9 mouse cellular contexts compared by ENCODE assay signal in the genomic region with DNA sequence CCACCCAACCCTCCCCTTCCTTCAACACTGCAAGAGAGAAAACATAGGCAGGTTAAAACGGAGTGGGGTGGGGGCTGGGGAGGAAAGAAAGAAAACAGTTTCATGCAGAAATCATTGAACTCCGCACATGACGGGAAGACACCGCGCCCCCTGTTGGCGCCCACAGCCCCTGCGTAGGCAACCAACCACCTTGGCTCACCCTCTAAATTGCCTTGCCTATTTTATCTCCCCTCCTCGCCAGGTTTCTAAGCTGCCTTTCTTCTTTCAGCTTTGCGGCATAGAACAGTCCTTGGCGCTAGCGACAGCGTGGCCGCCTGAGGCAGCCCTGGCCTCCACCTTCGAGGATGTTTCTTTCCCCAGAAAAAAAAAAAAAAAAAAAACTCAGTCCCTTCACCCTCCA.
DNase-seq lines count a peak whose midpoint lies in the region; ATAC-seq lines count a peak whose summit lies in the region.
"Had no signal": no experiment of that assay in that cellular context is flagged by ENCODE, and none has a peak within 500 bp of the region (broad histone marks: within the 10 kb centered on the region; RNA-seq: fewer than 3 reads in every experiment).

No protein-coding gene starts in this region.

- no peak overlapping the region for H3K9ac ChIP-seq in heart, embryonic 11.5 days (ENCODE audit: low read depth, low read length)
- H3K9ac ChIP-seq in kidney, embryonic 16.5 days (replicated peaks; ENCODE audit: low read length) = no peak overlapping the region
- no peak overlapping the region for H3K9ac ChIP-seq in liver, embryonic 15.5 days
- no peak overlapping the region for H3K9ac ChIP-seq in neural tube, embryonic 15.5 days (replicated peaks)

- peak overlapping the region; percentile 52 for H3K4me2 ChIP-seq in heart, embryonic 11.5 days
- H3K4me2 ChIP-seq in kidney, embryonic 16.5 days (replicated peaks; ENCODE audit: low read depth, low read length) = peak overlapping the region; percentile 31
- H3K4me2 ChIP-seq in liver, embryonic 15.5 days = peak overlapping the region; percentile 23; the same call in 1 of the 2 replicates
- H3K4me2 ChIP-seq in neural tube, embryonic 15.5 days = peak overlapping the region; percentile 43

- peak; percentile 19 to 30 for DNase-seq in heart, adult 18-20 months
- no peak for DNase-seq in heart, adult 8-10 months (ENCODE audit: low spot score)

- peak; percentile 72 for ATAC-seq in common myeloid progenitor, adult 5-6 weeks (replicated peaks; ENCODE audit: low read depth, poor library complexity, severe bottlenecking)
- ATAC-seq in heart, embryonic 11.5 days (replicated peaks; ENCODE audit: insufficient number of reproducible peaks, low FRiP score, low TSS enrichment) = no peak
- ATAC-seq in kidney, embryonic 16.5 days (ENCODE audit: low FRiP score, low TSS enrichment) = no peak
- ATAC-seq in liver, embryonic 15.5 days (ENCODE audit: insufficient read depth) = no peak
- ATAC-seq in neural tube, embryonic 15.5 days (ENCODE audit: low FRiP score) = peak; percentile 50; the same call in 1 of the 2 replicates
- no peak for ATAC-seq in erythroblast, adult 5-6 weeks (replicated peaks; ENCODE audit: low FRiP score, poor library complexity, severe bottlenecking)
- ATAC-seq: Patski had no signal

- H3K9me3 ChIP-seq in heart, embryonic 11.5 days (replicated peaks; ENCODE audit: control insufficient read depth, low read length) = no peaks in the 10 kb centered on the region
- H3K9me3 ChIP-seq in kidney, embryonic 16.5 days (ENCODE audit: low read length) = no peaks in the 10 kb centered on the region
- no peaks in the 10 kb centered on the region for H3K9me3 ChIP-seq in liver, embryonic 15.5 days (replicated peaks)
- no peaks in the 10 kb centered on the region for H3K9me3 ChIP-seq in neural tube, embryonic 15.5 days (replicated peaks)

- no peaks in the 10 kb centered on the region for H3K4me1 ChIP-seq in heart, embryonic 11.5 days (ENCODE audit: control insufficient read depth, insufficient read depth, low read length)
- no peaks in the 10 kb centered on the region for H3K4me1 ChIP-seq in kidney, embryonic 16.5 days (ENCODE audit: insufficient read depth, low read length)
- H3K4me1 ChIP-seq in liver, embryonic 15.5 days (replicated peaks) = no peaks in the 10 kb centered on the region
- H3K4me1 ChIP-seq in neural tube, embryonic 15.5 days = 0 out of 2 replicates have a peak, but pooled peaks cover 3% of the 10 kb centered on the region

- H3K27ac ChIP-seq in heart, embryonic 11.5 days (ENCODE audit: low read depth, low read length) = no peak overlapping the region
- no peak overlapping the region for H3K27ac ChIP-seq in kidney, embryonic 16.5 days (ENCODE audit: low read length)
- H3K27ac ChIP-seq in liver, embryonic 15.5 days (replicated peaks) = no peak overlapping the region
- H3K27ac ChIP-seq in neural tube, embryonic 15.5 days (replicated peaks) = no peak overlapping the region

- H3K36me3 ChIP-seq in heart, embryonic 11.5 days (ENCODE audit: control insufficient read depth, insufficient read depth, low read length) = no peaks in the 10 kb centered on the region
- no peaks in the 10 kb centered on the region for H3K36me3 ChIP-seq in kidney, embryonic 16.5 days (ENCODE audit: insufficient read depth, low read length)
- H3K36me3 ChIP-seq in liver, embryonic 15.5 days (replicated peaks) = no peaks in the 10 kb centered on the region
- H3K36me3 ChIP-seq in neural tube, embryonic 15.5 days = no peaks in the 10 kb centered on the region

- no peaks in the 10 kb centered on the region for H3K27me3 ChIP-seq in heart, embryonic 11.5 days (ENCODE audit: control insufficient read depth, insufficient read depth, low read length)
- H3K27me3 ChIP-seq in kidney, embryonic 16.5 days (ENCODE audit: insufficient read depth, low read length) = peaks cover 4% of the 10 kb centered on the region; the same call in 1 of the 2 replicates
- no peaks in the 10 kb centered on the region for H3K27me3 ChIP-seq in liver, embryonic 15.5 days
- no peaks in the 10 kb centered on the region for H3K27me3 ChIP-seq in neural tube, embryonic 15.5 days (replicated peaks)

- 17% methylated on average over 13 of the region's 14 CpGs for WGBS in heart, embryonic 11.5 days (ENCODE audit: insufficient replicate concordance)
- WGBS in kidney, embryonic 16.5 days = 25% methylated on average over 14 of the region's 14 CpGs
- WGBS in liver, embryonic 15.5 days (ENCODE audit: insufficient replicate concordance) = 7% methylated on average over 14 of the region's 14 CpGs
- 31% methylated on average over 14 of the region's 14 CpGs for WGBS in neural tube, embryonic 15.5 days

- H3K4me3 ChIP-seq in heart, embryonic 11.5 days (ENCODE audit: low read depth, low read length) = peak overlapping the region; percentile 19; the same call in 1 of the 2 replicates
- H3K4me3 ChIP-seq in kidney, embryonic 16.5 days (ENCODE audit: low read length) = 0 out of 2 replicates have a peak overlapping the region, but pooled peaks have one; percentile 2
- no peak overlapping the region for H3K4me3 ChIP-seq in liver, embryonic 15.5 days (replicated peaks)
- no peak overlapping the region for H3K4me3 ChIP-seq in neural tube, embryonic 15.5 days (replicated peaks)

Comparison
In these comparisons a context has a peak if more than half of its experiments do, and no peak if none do; other contexts are left out.
1. ATAC-seq: peak in common myeloid progenitor, adult 5-6 weeks (single experiment) and neural tube, embryonic 15.5 days (single experiment); none in heart, embryonic 11.5 days (single experiment), kidney, embryonic 16.5 days (single experiment), liver, embryonic 15.5 days (single experiment) and erythroblast, adult 5-6 weeks (single experiment).
2. H3K4me3 ChIP-seq: peak in heart, embryonic 11.5 days (single experiment) and kidney, embryonic 16.5 days (single experiment); none in liver, embryonic 15.5 days (single experiment) and neural tube, embryonic 15.5 days (single experiment).
3. Peak in every context shown above with its lines, with median percentiles within 50 percentile points of each other: H3K4me2 ChIP-seq.